20 mouse cellular contexts compared by ENCODE assay signal in genomic region chr6:29099536-29100170, GRCm38 (mm10). TPM values are rescaled to one million over a fixed set of nuclear protein-coding genes. Genes with fewer than 3 reads are reported as not detected.
DNase-seq lines count a peak whose midpoint lies in the region; ATAC-seq lines count a peak whose summit lies in the region.
"Had no signal": no experiment of that assay in that cellular context is flagged by ENCODE, and none has a peak within 500 bp of the region (broad histone marks: within the 10 kb centered on the region; RNA-seq: fewer than 3 reads in every experiment).

No protein-coding gene starts in this region.

- H3K4me3 ChIP-seq in hindbrain, embryonic 12.5 days = no peak overlapping the region
- no peak overlapping the region for H3K4me3 ChIP-seq in hindbrain, embryonic 14.5 days (replicated peaks; ENCODE audit: low read length)
- no peak overlapping the region for H3K4me3 ChIP-seq in midbrain, embryonic 12.5 days
- H3K4me3 ChIP-seq in midbrain, embryonic 14.5 days (replicated peaks; ENCODE audit: low read depth, low read length) = no peak overlapping the region
- H3K4me3 ChIP-seq in forebrain, embryonic 10.5 days = no peak overlapping the region
- H3K4me3 ChIP-seq: forebrain, embryonic 15.5 days; limb, embryonic 12.5 days had no signal

- WGBS in hindbrain, embryonic 12.5 days = 57% methylated on average over 14 of the region's 14 CpGs
- 58% methylated on average over 14 of the region's 14 CpGs for WGBS in hindbrain, embryonic 14.5 days
- WGBS in midbrain, embryonic 12.5 days = 67% methylated on average over 14 of the region's 14 CpGs
- 60% methylated on average over 14 of the region's 14 CpGs for WGBS in midbrain, embryonic 14.5 days
- 80% methylated on average over 14 of the region's 14 CpGs for WGBS in forebrain, embryonic 10.5 days

- no peaks in the 10 kb centered on the region for H3K9me3 ChIP-seq in hindbrain, embryonic 12.5 days (replicated peaks)
- H3K9me3 ChIP-seq in hindbrain, embryonic 14.5 days (ENCODE audit: control insufficient read depth, low read length) = no peaks in the 10 kb centered on the region
- H3K9me3 ChIP-seq in midbrain, embryonic 12.5 days = no peaks in the 10 kb centered on the region
- H3K9me3 ChIP-seq in midbrain, embryonic 14.5 days (ENCODE audit: control insufficient read depth, low read length) = no peaks in the 10 kb centered on the region
- peaks cover 4% of the 10 kb centered on the region; the same call in 1 of the 2 replicates for H3K9me3 ChIP-seq in forebrain, embryonic 10.5 days
- H3K9me3 ChIP-seq: forebrain, embryonic 15.5 days; G1E had no signal

- no peaks in the 10 kb centered on the region for H3K27me3 ChIP-seq in hindbrain, embryonic 12.5 days
- no peaks in the 10 kb centered on the region for H3K27me3 ChIP-seq in hindbrain, embryonic 14.5 days (ENCODE audit: control insufficient read depth, insufficient read depth, low read length)
- H3K27me3 ChIP-seq in midbrain, embryonic 12.5 days = no peaks in the 10 kb centered on the region
- H3K27me3 ChIP-seq in midbrain, embryonic 14.5 days (ENCODE audit: control insufficient read depth, insufficient read depth, low read length) = no peaks in the 10 kb centered on the region
- no peaks in the 10 kb centered on the region for H3K27me3 ChIP-seq in forebrain, embryonic 10.5 days (ENCODE audit: poor library complexity, severe bottlenecking)
- H3K27me3 ChIP-seq: forebrain, embryonic 15.5 days; limb, embryonic 12.5 days had no signal

- ATAC-seq in hindbrain, embryonic 12.5 days (ENCODE audit: low FRiP score) = no peak
- ATAC-seq in hindbrain, embryonic 14.5 days (ENCODE audit: low FRiP score) = no peak
- no peak for ATAC-seq in midbrain, embryonic 12.5 days (ENCODE audit: low FRiP score, low read depth)
- ATAC-seq in midbrain, embryonic 14.5 days (ENCODE audit: low FRiP score, low TSS enrichment) = no peak
- ATAC-seq: forebrain, embryonic 15.5 days had no signal

- H3K36me3 ChIP-seq in hindbrain, embryonic 12.5 days = no peaks in the 10 kb centered on the region
- no peaks in the 10 kb centered on the region for H3K36me3 ChIP-seq in hindbrain, embryonic 14.5 days (replicated peaks; ENCODE audit: control insufficient read depth, insufficient read depth)
- no peaks in the 10 kb centered on the region for H3K36me3 ChIP-seq in midbrain, embryonic 12.5 days
- H3K36me3 ChIP-seq in midbrain, embryonic 14.5 days (ENCODE audit: control insufficient read depth, insufficient read depth, low read length) = no peaks in the 10 kb centered on the region
- no peaks in the 10 kb centered on the region for H3K36me3 ChIP-seq in forebrain, embryonic 10.5 days (replicated peaks)
- H3K36me3 ChIP-seq: forebrain, embryonic 15.5 days; G1E; limb, embryonic 12.5 days had no signal

- H3K4me2 ChIP-seq in hindbrain, embryonic 12.5 days (replicated peaks) = no peak overlapping the region
- H3K4me2 ChIP-seq in hindbrain, embryonic 14.5 days (replicated peaks) = no peak overlapping the region
- no peak overlapping the region for H3K4me2 ChIP-seq in midbrain, embryonic 12.5 days (replicated peaks)
- H3K4me2 ChIP-seq in midbrain, embryonic 14.5 days (ENCODE audit: low read length) = no peak overlapping the region
- H3K4me2 ChIP-seq: forebrain, embryonic 15.5 days; limb, embryonic 12.5 days had no signal

- H3K4me1 ChIP-seq in hindbrain, embryonic 12.5 days = peaks cover 2% of the 10 kb centered on the region; the same call in 1 of the 2 replicates
- no peaks in the 10 kb centered on the region for H3K4me1 ChIP-seq in hindbrain, embryonic 14.5 days (replicated peaks; ENCODE audit: control insufficient read depth, insufficient read depth, low read length)
- no peaks in the 10 kb centered on the region; the same call in 1 of the 2 replicates for H3K4me1 ChIP-seq in midbrain, embryonic 12.5 days
- H3K4me1 ChIP-seq in midbrain, embryonic 14.5 days (ENCODE audit: control insufficient read depth, insufficient read depth, low read length) = peaks cover 4% of the 10 kb centered on the region; the same call in 1 of the 2 replicates
- peaks cover 8% of the 10 kb centered on the region for H3K4me1 ChIP-seq in forebrain, embryonic 10.5 days
- H3K4me1 ChIP-seq: limb, embryonic 12.5 days had no signal

- intact Hi-C loops in gastrocnemius, postnatal 36 days (cut with DNase I) = no loop called here

- H3K9ac ChIP-seq in hindbrain, embryonic 12.5 days = no peak overlapping the region
- H3K9ac ChIP-seq in hindbrain, embryonic 14.5 days = no peak overlapping the region
- no peak overlapping the region for H3K9ac ChIP-seq in midbrain, embryonic 12.5 days (replicated peaks)
- no peak overlapping the region for H3K9ac ChIP-seq in midbrain, embryonic 14.5 days (replicated peaks; ENCODE audit: low read length)
- H3K9ac ChIP-seq: forebrain, embryonic 15.5 days; limb, embryonic 12.5 days had no signal

- H3K27ac ChIP-seq in hindbrain, embryonic 12.5 days = 0 out of 2 replicates have a peak overlapping the region, but pooled peaks have one; percentile 12
- H3K27ac ChIP-seq in hindbrain, embryonic 14.5 days = no peak overlapping the region
- H3K27ac ChIP-seq in midbrain, embryonic 12.5 days (replicated peaks) = 0 out of 2 replicates have a peak overlapping the region, but pooled peaks have one; percentile 22
- no peak overlapping the region for H3K27ac ChIP-seq in midbrain, embryonic 14.5 days (replicated peaks; ENCODE audit: low read depth, low read length)
- H3K27ac ChIP-seq in forebrain, embryonic 10.5 days = no peak overlapping the region
- H3K27ac ChIP-seq: forebrain, embryonic 15.5 days; limb, embryonic 12.5 days had no signal

- no peak for DNase-seq in hindbrain, embryonic 14.5 days (ENCODE audit: low spot score)
- DNase-seq in midbrain, embryonic 14.5 days = no peak
- DNase-seq in layer of hippocampus, adult 8-10 months (ENCODE audit: low spot score in 2 of 2) = peak; percentile 17 to 38
- peak; percentile 60 for DNase-seq in telencephalon, adult 2 months (ENCODE audit: low read depth, low spot score)
- no peak for DNase-seq in gastrocnemius, postnatal 36 days
- DNase-seq in forebrain, embryonic 10.5 days (ENCODE audit: extremely low spot score, low spot score) = no peak
- DNase-seq: cerebellum, adult 9-11 months; heart, adult 18-20 months; heart, postnatal 10 days; kidney, postnatal 25 days; thymus, postnatal 14 days had no signal

RNA-seq across cellular contexts. Expression of gene Lep, which starts 39.6 kb away (rescaled TPM):
- not detected in 2 replicates for polyA plus RNA-seq in hindbrain, embryonic 12.5 days (2016; fragmentation: Nextera tagmentation; extraction: Ambion mirVana)
- not detected in 2 replicates for polyA plus RNA-seq in hindbrain, embryonic 14.5 days (2014; fragmentation: Nextera tagmentation; extraction: Ambion mirVana)
- not detected in 2 replicates for polyA plus RNA-seq in midbrain, embryonic 12.5 days (2016; fragmentation: Nextera tagmentation; extraction: Ambion mirVana)
- polyA plus RNA-seq in midbrain, embryonic 14.5 days (2014; fragmentation: Nextera tagmentation; extraction: Ambion mirVana) = not detected in 2 replicates
- not detected for total RNA-seq in layer of hippocampus, adult 8-10 months (2022)
- under 1 TPM; 0.39 to 0.66 TPM for total RNA-seq in gastrocnemius, postnatal 36 days (2021)
- polyA plus RNA-seq in forebrain, embryonic 10.5 days (2016; fragmentation: Nextera tagmentation; extraction: Ambion mirVana) = not detected in 2 replicates
- total RNA-seq: megakaryocyte-erythroid progenitor cell, adult 5-6 weeks had no signal
- polyA plus RNA-seq: C2C12; forebrain, embryonic 15.5 days; G1E; intestine, embryonic 14.5 days; limb, embryonic 12.5 days; lung, embryonic 16.5 days had no signal

Comparison
In these comparisons a context has a peak if more than half of its experiments do, and no peak if none do; other contexts are left out.
1. H3K27ac ChIP-seq: peak in hindbrain, embryonic 12.5 days (single experiment) and midbrain, embryonic 12.5 days (single experiment); none in hindbrain, embryonic 14.5 days (single experiment), midbrain, embryonic 14.5 days (single experiment) and forebrain, embryonic 10.5 days (single experiment).
2. DNase-seq: peak in layer of hippocampus, adult 8-10 months (2 of 2) and telencephalon, adult 2 months (single experiment); none in hindbrain, embryonic 14.5 days (single experiment), midbrain, embryonic 14.5 days (single experiment), gastrocnemius, postnatal 36 days (0 of 2) and forebrain, embryonic 10.5 days (single experiment).